ENCODE assay signal across 28 mouse cellular contexts in the genomic region with DNA sequence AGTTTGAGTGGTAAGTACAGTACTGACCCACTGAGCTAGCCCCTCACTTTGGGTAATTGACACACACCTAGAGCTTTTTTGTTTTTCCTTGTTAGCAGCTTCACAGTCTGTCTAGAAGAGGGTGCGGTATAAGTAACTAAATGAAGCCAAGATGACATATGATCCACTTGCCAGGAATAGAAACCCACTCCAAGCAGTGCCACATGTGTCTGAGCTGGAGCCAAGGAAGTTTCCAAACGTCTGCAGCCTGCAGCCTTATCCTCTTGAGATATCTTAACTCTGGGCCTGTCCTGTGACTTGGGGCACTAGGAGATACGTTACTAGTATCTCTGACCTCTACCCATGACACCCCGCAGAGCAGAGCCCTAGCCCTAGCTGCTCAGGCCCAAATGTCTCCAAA. TPM values are rescaled to one million over a fixed set of nuclear protein-coding genes. Genes with fewer than 3 reads are reported as not detected.
A peak's percentile ranks its signal among the peaks of the same experiment; 100 is the strongest.
DNase-seq lines count a peak whose midpoint lies in the region.
"Had no signal": no experiment of that assay in that cellular context is flagged by ENCODE, and none has a peak within 500 bp of the region (broad histone marks: within the 10 kb centered on the region; RNA-seq: fewer than 3 reads in every experiment).

No protein-coding gene starts in this region.

- DNase-seq in frontal cortex, adult 2 months (ENCODE audit: extremely low spot score in 1 of 2, low spot score in 1 of 2), result peak; percentile 39 to 71
- no peak for DNase-seq in frontal cortex, postnatal 10 days (ENCODE audit: low spot score in 2 of 2)
- DNase-seq in layer of hippocampus, adult 9-11 months, result peak; percentile 7
- DNase-seq in layer of hippocampus, adult 18-20 months (ENCODE audit: low spot score in 2 of 2), result no peak
- peak; percentile 13 for DNase-seq in 3T3-L1 (ENCODE audit: low read depth, low spot score)
- DNase-seq in brain, adult 2 months (ENCODE audit: low read depth, low spot score), result peak; percentile 76
- no peak for DNase-seq in embryo, embryonic 9.5 days (ENCODE audit: extremely low spot score)
- no peak for DNase-seq in embryonic facial prominence, embryonic 10.5 days (ENCODE audit: low spot score)
- DNase-seq: adrenal gland, postnatal 36 days; cerebellum, adult 11 months; cerebellum, postnatal 10 days; gastrocnemius, postnatal 36 days; kidney, adult 2 months; kidney, postnatal 10 days; liver; lung, postnatal 4 days; midbrain, embryonic 14.5 days; spleen, adult 18-20 months; thymus, postnatal 14 days had no signal

- no peaks in the 10 kb centered on the region for H3K36me3 ChIP-seq in embryonic facial prominence, embryonic 10.5 days (replicated peaks)
- H3K36me3 ChIP-seq: embryonic facial prominence, embryonic 13.5 days; forebrain, embryonic 12.5 days; hindbrain, embryonic 15.5 days; limb, embryonic 10.5 days; liver, embryonic 15.5 days; lung, embryonic 15.5 days had no signal

- H3K4me1 ChIP-seq in embryonic facial prominence, embryonic 10.5 days, result no peaks in the 10 kb centered on the region
- H3K4me1 ChIP-seq: forebrain, embryonic 12.5 days; limb, embryonic 10.5 days; liver, embryonic 15.5 days; lung, embryonic 15.5 days had no signal

- WGBS in embryonic facial prominence, embryonic 10.5 days, result 65% methylated on average over 4 of the region's 4 CpGs

- no peak overlapping the region for H3K4me3 ChIP-seq in embryonic facial prominence, embryonic 10.5 days
- H3K4me3 ChIP-seq: embryonic facial prominence, embryonic 13.5 days; erythroblast, embryonic 14.5 days; forebrain, embryonic 12.5 days; hindbrain, embryonic 15.5 days; limb, embryonic 10.5 days; liver, embryonic 15.5 days; lung, embryonic 15.5 days had no signal

- H3K9me3 ChIP-seq in embryonic facial prominence, embryonic 10.5 days, result no peaks in the 10 kb centered on the region
- H3K9me3 ChIP-seq: embryonic facial prominence, embryonic 13.5 days; forebrain, embryonic 12.5 days; hindbrain, embryonic 15.5 days; limb, embryonic 10.5 days; liver, embryonic 15.5 days; lung, embryonic 15.5 days had no signal

- no peaks in the 10 kb centered on the region for H3K27me3 ChIP-seq in embryonic facial prominence, embryonic 10.5 days (replicated peaks; ENCODE audit: low read depth, poor library complexity, severe bottlenecking)
- H3K27me3 ChIP-seq: embryonic facial prominence, embryonic 13.5 days; forebrain, embryonic 12.5 days; hindbrain, embryonic 15.5 days; liver, embryonic 15.5 days; lung, embryonic 15.5 days had no signal

- no peak overlapping the region for H3K27ac ChIP-seq in embryonic facial prominence, embryonic 10.5 days (replicated peaks)
- H3K27ac ChIP-seq: embryonic facial prominence, embryonic 13.5 days; forebrain, embryonic 12.5 days; hindbrain, embryonic 15.5 days; limb, embryonic 10.5 days; liver, embryonic 15.5 days; lung, embryonic 15.5 days had no signal

RNA-seq across cellular contexts. Expression of gene Prickle2, which starts 43.5 kb away (rescaled TPM):
- polyA plus RNA-seq in frontal cortex, adult 2 months (2012; rRNA removed), result 53.5 and 57.3 TPM in 2 replicates
- total RNA-seq in layer of hippocampus, adult 18-20 months (2021), result 100 to 1,000 TPM; 196 to 215 TPM
- polyA plus RNA-seq in embryonic facial prominence, embryonic 10.5 days (2016; fragmentation: Nextera tagmentation; extraction: Ambion mirVana), result 4.9 and 5.3 TPM in 2 replicates
- total RNA-seq: megakaryocyte-erythroid progenitor cell, adult 5-6 weeks; MEL had no signal
- polyA plus RNA-seq: erythroblast, embryonic 14.5 days had no signal

Comparison
In these comparisons a context has a peak if more than half of its experiments do, and no peak if none do; other contexts are left out.
1. DNase-seq: peak in frontal cortex, adult 2 months (2 of 2), layer of hippocampus, adult 9-11 months (single experiment), 3T3-L1 (single experiment) and brain, adult 2 months (single experiment); none in frontal cortex, postnatal 10 days (0 of 2), layer of hippocampus, adult 18-20 months (0 of 2), embryo, embryonic 9.5 days (single experiment) and embryonic facial prominence, embryonic 10.5 days (single experiment).